Mouse (Mus musculus) thymus, postnatal 10 days (tissue): ENCODE data around the gene Hexdc.

Experiments used
- DNase-seq, 2 experiments: peaks; one replicate each; pipeline ENCODE4 v3.0.0; 2021; ENCODE audit warnings: low spot score in 2 of 2

Gene Hexdc

GRCm38 (mm10) chr11:121204161-121205006 is at the start of gene Hexdc, which contains the start of gene Ogfod3:
Hexdc (plus strand) TSS chr11:121204433.
Ogfod3 (minus strand) TSS chr11:121204711.
- peak; percentile 93 to 96 for DNase-seq

GRCm38 (mm10) chr11:121156411-121156891 is 47.8 kb upstream of the Hexdc start:
- DNase-seq, result no peak

GRCm38 (mm10) chr11:121159971-121160370 is 44.3 kb upstream of the Hexdc start, which contains the start of gene Uts2r:
Uts2r (plus strand) TSS chr11:121160271.
- no peak for DNase-seq

- no peak for DNase-seq
Observed at GRCm38 (mm10) chr11:121160636-121161346, 43.4 kb upstream of the Hexdc start.

- no peak for DNase-seq
Observed at GRCm38 (mm10) chr11:121163751-121164150, 40.5 kb upstream of the Hexdc start.

GRCm38 (mm10) chr11:121173203-121173602 is 31.0 kb upstream of the Hexdc start:
- no peak for DNase-seq

- no peak for DNase-seq
Observed at GRCm38 (mm10) chr11:121174234-121174633, 30.0 kb upstream of the Hexdc start.

GRCm38 (mm10) chr11:121176285-121177270 is 27.7 kb upstream of the Hexdc start:
- peak in 1 of 2 experiments; percentile 70 for DNase-seq

- no peak for DNase-seq
Observed at GRCm38 (mm10) chr11:121189681-121190080, 14.6 kb upstream of the Hexdc start.

GRCm38 (mm10) chr11:121192742-121193141 is 11.5 kb upstream of the Hexdc start:
- no peak for DNase-seq

GRCm38 (mm10) chr11:121193415-121193814 is 10.8 kb upstream of the Hexdc start:
- no peak for DNase-seq

GRCm38 (mm10) chr11:121198622-121199021 is 5.6 kb upstream of the Hexdc start:
- no peak for DNase-seq

GRCm38 (mm10) chr11:121199851-121200250 is 4.4 kb upstream of the Hexdc start:
- DNase-seq, result no peak

GRCm38 (mm10) chr11:121200781-121201180 is 3.5 kb upstream of the Hexdc start:
- DNase-seq, result no peak

- DNase-seq, result peak in 1 of 2 experiments; percentile 18
Observed at GRCm38 (mm10) chr11:121201436-121202198, 2.6 kb upstream of the Hexdc start.

GRCm38 (mm10) chr11:121203859-121204160 is 423 bp upstream of the Hexdc start:
- DNase-seq, result no peak

- DNase-seq, result no peak
Observed at GRCm38 (mm10) chr11:121216831-121217230, 12.6 kb downstream of the Hexdc start.

- no peak for DNase-seq
Observed at GRCm38 (mm10) chr11:121219776-121220175, 15.5 kb downstream of the Hexdc start.

GRCm38 (mm10) chr11:121220771-121221170 is 16.5 kb downstream of the Hexdc start:
- no peak for DNase-seq

GRCm38 (mm10) chr11:121221321-121222010 is 17.2 kb downstream of the Hexdc start:
- no peak for DNase-seq
